Mouse (Mus musculus) right cerebral cortex, postnatal 10 days (tissue): ENCODE data around the gene Akap8.

Source experiments
- DNase-seq, 2 experiments: peaks; one replicate each; pipeline ENCODE4 v3.0.0; 2021; ENCODE audit warnings: low spot score in 2 of 2

The Akap8 gene

DNA sequence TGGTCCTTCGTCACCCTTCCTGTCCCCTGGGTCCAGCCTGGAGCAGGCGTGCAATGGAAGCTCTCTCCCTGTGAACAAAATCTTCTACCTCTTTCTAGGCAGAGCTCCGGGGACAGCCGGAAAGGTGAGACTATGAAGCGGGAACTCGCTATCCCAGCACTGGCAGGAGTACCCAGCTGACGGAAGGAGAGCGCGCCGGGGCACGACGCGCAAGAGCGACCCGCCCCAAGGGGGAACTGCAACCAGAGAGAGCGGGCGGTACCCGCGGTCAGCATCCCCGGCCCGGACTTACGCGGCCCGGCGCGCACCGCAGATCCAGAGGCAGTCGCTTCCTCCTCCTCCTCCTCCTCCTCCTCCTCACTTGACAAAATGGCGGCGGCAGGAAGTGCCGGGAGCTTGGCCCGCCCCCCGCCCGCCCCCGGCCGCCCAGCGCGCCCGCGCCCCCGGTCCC, 37.2 kb downstream of the Akap8 start:
- peak; percentile 67 to 69 for DNase-seq

DNA sequence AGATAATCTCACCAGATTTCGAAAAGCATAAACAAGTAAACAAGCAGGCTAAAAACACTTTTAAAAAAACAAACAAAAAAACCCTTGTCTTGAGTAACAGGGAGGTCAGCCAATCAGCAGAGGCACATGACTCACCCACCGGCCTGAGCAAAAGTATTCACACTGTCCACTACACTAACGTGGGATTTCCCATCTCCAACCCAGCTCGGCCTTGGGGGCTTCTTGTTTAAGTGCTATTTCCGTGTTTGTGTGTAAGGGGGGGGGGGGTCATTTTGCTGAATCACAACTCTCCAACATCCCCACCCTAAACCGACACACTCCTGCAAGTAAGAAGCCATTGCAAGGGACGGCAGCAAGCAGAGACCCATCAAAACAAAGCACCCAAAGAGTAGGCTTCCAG, 37.7 kb downstream of the Akap8 start:
- DNase-seq: no peak

DNA sequence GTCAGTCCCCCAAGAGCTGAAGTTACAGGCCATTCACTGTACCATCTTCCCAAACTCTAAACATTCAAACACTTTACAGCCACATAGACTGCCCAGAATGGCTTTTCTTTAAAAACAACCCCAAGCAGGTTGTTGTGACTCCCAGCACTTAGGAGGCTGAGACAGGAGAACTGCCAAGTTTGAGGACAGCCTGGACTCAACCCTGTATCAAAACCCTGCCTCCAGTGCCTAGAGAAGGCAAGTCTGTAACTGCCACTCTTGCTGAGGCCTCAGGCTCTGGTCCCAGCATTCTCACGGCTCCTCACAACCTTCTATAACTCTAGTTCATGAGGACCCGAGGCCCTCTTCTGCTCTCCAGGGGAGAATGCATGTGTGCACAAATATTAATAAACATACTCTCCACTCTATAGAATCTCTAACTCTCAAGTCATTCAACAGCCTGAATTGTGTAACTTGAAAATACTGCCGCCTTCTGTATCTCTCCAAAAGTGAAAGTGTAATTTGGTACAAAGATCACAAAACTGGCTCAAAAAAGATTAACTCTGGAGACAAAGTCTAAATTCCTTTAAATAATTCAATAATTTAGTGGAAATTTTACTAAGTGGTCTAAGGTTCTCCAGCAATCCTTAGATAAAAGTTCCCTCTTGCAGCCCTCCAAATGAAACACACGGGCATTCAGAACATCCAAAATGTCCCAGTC, 39.3 kb downstream of the Akap8 start:
- DNase-seq: no peak

DNA sequence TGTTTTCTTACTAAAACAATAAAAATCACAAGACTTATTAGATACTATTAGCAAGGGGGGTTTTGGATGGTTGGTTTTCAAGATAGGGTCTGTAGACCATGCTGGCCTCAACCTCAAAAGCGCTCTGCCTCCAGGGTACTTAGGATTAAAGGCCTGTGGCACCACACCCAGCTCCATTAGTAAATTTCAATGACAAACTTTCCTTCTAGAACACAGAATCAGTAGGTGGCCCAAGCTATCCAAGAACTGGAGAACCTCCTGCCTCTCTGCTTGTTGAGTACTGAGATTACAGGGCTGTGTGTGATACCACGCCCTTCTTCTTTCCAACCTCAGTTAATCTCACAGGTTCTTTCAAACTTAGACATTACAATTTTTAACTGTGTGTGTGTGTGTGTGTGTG, 39.9 kb downstream of the Akap8 start:
- no peak for DNase-seq

DNA sequence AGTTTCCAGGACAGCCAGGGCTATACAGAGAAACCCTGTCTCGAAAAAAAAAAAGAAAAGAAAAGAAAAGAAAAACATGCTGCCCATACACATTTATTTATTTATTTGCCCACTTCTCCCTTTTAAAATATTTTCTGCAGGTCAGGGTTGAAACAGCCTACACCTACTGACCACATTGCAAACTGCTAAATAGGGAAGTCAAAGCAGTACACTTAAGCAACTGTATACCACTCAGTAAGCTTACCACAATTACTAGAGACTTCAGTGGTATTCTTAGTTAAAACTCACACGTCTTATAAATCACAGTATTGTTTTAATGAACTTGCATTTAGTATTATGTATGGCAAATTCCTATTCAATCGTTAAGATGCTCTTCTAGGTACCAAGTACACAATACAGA, 40.5 kb downstream of the Akap8 start:
- DNase-seq: no peak

DNA sequence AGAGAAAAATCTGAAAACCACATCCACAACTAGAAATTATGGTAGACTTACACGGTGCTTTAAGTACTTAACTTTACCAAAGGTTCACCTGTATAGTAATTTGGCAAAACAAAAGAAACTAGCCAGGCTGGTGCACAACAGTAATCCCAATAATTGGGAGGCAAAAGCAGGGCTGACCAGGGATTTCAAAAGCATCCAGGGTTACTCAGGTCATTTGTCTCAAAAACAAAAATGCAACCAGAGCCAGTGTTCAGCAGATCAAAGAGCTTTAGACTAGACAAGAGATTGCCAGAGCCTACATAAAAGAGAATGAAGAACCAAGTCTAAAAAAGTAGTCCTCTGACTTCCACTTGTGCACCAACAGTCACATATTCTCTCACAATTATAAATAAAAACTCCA, 43.8 kb downstream of the Akap8 start:
- no peak for DNase-seq

DNA sequence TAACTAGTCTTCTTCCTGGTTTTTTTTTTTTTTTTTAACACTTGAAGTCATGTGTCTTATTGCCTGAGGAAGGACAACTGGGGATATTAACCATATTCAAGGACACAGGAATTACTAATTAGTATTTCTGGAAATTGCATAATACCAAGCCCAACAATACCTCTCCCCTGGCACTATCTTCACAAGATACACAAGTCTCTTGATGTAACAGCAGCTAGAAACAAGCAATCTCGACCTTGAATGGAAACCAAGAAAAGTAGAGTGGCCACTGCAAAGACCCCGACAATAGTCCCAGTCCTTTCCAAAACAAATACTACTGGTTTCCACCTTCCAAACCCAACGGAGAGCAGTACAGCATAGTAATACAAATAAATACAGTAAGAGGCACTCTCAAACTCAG, 45.5 kb downstream of the Akap8 start:
- no peak for DNase-seq

DNA sequence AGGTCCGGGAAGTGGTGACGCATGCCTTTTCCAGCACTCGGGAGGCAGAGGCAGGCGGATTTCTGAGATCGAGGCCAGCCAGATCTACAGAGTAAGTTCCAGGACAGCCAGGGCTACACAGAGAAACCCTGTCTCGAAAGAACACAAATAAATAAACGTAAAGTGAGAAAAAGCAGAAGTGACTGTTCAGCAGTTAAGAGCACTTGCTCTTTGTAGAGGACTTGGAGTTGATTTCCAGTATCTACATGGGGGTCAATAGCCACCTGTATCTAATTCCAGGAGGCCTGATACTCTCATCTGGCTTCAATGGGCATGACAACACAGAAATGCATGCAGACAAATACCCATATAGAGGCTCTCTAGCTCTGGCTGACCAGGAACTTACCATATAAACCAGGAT, 51.9 kb downstream of the Akap8 start:
- no peak for DNase-seq

DNA sequence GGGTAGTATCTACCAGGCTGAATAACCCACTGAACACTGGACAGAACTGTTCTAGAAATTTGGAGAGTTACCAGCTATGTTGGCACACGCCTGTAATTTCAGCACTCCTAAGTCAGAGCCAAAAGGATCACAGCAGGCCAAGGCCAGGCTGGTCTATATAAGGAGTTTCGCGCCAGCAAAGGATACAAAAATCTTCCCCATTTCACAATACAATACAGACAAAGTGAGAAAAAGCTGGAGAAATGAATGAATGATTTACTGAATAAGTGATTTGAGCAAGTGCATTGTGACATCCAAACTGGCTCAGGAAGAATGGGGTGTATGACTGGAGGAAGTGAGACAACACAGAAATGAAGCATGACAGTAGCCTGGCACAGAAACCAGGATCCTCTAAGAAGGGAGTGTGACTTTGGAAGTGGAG, 52.5 kb downstream of the Akap8 start:
- no peak for DNase-seq

DNA sequence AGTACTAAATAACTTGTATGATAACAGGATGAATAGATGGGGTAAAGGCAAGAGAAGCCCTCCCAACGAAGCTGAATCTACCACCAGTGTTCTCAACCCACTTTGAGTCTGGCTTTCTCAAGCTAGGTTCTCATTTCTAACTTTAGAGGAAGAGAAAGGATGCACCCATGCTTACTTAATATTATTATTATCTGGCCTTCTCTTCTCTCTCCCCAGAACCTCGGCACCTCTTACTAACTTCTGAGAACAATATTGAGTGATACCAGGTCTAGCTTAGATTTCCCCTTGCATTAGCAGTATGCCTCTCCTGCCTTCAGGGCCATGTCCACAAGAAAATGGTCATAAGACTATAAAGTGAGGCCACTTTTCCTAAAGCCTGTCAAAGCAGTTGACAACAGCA, 52.9 kb downstream of the Akap8 start:
- DNase-seq: no peak

DNA sequence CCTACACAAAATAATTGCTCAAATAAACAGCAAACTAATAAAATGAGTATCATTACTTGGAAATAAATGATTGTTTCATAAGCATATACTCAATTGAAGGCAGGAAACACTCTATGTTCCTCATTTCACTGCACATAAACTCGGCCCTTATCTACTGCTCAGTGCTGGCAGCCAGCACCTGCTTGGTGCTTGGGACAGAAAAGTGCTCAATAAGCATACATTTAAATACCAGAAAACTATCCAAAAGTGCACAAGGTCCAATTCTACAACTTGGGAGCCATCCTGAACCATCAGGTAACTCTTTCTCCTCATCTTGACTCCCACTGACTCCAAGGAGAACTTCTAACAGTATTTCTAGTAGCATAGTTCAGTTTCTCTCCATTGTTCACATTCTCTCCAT, 53.4 kb downstream of the Akap8 start:
- DNase-seq: no peak

DNA sequence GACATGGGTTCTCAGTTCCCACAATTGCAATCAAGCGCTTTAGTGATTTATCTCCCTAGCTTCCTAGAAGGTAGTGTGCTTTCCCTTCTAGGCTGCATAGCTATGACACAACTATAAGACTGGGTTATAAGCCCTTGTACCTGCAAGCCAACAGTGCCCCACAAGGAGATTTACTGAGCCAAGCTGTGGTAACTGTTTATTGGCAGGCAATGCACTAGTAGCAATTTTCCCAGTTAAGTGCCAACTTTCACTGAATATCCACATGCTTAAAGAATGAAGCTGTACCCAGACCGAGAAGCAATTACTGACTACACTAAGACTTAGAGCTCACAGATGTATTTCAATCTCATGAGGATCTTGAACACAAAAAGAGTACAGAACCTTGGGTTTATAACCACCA, 57.4 kb downstream of the Akap8 start:
- no peak for DNase-seq

DNA sequence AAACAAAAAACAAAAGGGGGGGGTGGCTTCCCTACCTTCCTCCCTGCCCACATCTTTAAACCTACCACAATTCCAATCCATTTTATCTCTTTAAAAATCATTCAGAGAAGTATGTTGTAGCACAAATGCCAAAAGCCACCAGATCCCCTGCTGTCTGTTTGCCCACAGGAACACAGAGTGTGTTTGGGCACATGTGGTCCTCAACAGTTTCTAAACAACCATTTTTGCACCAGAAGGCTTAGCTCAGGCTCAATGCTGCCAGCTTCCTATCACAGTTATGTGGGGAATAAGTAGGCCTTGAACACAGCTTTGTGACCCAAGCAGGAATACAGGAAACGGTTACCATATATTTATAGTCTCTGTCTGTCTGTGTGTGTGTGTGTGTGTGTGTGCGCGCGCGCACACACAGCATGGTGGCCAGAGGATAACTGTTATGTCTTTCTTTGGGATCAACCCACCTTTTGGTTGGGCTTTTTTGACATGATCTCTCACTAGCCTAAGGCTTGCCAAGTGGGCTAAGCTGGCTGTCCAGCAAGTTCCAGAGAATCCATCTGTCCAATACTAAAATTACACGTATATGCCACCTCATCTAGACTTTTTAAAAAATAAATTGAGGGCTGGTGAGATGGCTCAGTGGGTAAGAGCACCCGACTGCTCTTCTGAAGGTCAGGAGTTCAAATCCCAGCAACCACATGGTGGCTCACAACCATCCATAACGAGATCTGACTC, 58.0 kb downstream of the Akap8 start:
- DNase-seq: no peak

DNA sequence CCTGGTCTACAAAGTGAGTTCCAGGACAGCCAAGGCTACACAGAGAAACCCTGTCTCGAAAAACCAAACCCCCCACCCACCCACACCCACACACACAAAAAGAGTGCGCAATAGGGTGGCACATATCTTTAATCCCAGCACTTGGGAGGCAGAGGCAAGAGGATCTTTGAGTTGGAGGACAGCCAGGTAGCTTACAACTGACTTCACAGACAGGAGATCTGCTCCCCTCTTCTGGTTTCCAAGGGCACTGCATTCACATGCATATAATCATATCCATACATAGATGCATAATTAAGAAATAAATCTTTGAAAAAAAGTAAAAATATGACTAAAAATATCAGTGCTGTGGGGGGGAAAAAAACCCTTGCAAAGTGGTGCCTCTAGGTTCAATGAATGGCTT, 62.2 kb downstream of the Akap8 start:
- no peak for DNase-seq

DNA sequence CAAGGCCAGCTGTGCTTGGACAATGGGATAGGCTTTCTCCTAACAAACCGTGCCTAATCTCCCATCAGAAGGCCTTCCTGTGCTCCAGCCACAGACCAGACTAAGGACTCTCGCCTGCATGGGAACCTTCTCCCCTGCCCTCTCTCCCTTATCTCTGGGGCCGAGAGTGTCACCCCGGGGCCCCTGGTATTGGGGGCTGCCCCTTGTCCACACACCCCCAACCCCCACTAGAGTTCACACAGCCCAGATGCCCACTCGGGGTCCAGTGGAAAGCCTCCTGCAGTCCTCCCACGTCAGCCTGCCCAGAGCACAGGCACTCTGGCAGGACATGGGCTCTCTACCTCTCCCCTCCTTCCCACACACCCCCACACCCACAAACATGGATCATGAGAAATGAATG, 63.1 kb downstream of the Akap8 start:
- no peak for DNase-seq

DNA sequence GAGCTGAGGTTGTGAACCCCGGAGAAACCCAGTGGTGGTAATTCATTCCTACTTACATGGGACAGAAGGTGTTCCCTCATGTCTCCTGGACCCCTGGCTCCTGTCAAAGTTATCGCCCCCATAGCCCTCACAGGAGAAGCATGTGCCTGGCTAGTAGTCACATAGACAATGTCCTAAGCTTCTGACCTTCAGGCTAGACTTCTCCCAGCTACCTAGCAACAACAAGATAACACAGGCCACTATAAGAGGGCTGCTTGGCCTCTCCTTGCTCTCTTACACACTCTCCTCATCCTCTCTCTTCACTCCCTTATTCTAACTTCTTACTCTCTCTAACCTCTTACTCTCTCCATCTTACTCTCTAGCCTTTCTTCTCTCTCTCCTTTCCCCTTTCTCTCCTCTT, 63.6 kb downstream of the Akap8 start:
- no peak for DNase-seq

DNA sequence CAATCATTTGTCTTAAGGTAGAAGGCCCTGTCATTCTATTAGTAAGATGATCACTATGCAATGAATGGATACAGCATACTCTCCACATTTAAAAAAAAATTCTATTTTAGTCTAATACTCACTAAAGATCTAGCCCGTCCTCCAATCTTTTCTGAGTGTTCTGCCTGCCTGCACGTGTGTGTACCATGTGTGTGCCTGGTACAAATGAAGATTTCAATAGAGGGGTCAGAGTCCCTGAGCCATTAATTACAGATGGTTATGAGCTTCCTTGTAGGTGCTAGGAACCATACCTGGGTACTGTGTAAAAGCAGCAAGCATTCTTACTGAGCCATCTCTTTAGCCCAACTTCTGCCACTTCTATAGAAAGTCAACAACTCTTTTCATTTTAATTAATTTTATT, 64.1 kb downstream of the Akap8 start:
- no peak for DNase-seq
